Mouse (Mus musculus) Patski (cell line): ENCODE results near the gene Mrpl27. TPM values are rescaled to one million over a fixed set of nuclear protein-coding genes. Genes with fewer than 3 reads are reported as not detected.
"Not testable (repeated sequence)": the region's sequence is repeated elsewhere in the genome, so short reads cannot be mapped to it uniquely, and the experiment has no call there.

Source experiments
- ATAC-seq: fragments of 100-300 bp; one replicate; pipeline ENCODE4 v1.8.0; 2021
- CTCF ChIA-PET: fragments of 350-600 bp; sonication (Branson Sonifier 250); formaldehyde crosslinking; loops from one replicate; lab custom pipeline; 2022; ENCODE audit warnings: inconsistent platforms; lab: Charles Lee
- POLR2A ChIA-PET: fragments of 350-600 bp; sonication (Branson Sonifier 250); formaldehyde crosslinking; loops from one replicate; lab custom pipeline; 2022; ENCODE audit warnings: antibody characterized with exemption, inconsistent platforms; lab: Charles Lee
- DNase-seq: peaks from one replicate; pipeline ENCODE4 v3.0.0-alpha.2; 2011; ENCODE audit warnings: low read depth, low spot score
- H3K27me3 ChIP-seq: fragments of 371-371 bp; one replicate; pipeline ENCODE4 v1.5.1; 2021
- CTCF ChIP-seq: fragments of 100-300 bp; IDR thresholded peaks from one replicate; pipeline ENCODE4 v1.5.1; 2021
- in situ Hi-C: fragments of 300-500 bp; cut with MboI; formaldehyde crosslinking; loops from 3 replicates; pipeline ENCODE4 v1.11.1; 2018; ENCODE audit warnings: low pct_unique_long_range_greater_than_20kb, mixed read lengths
- polyA plus RNA-seq: library from polyadenylated mRNA; unstranded; gene quantifications from one replicate; pipeline ENCODE4 v1.2.3, GENCODE M21; 2021

The Mrpl27 gene
- polyA plus RNA-seq, 1 experiment from 2014 or later: 54.1 TPM

DNA sequence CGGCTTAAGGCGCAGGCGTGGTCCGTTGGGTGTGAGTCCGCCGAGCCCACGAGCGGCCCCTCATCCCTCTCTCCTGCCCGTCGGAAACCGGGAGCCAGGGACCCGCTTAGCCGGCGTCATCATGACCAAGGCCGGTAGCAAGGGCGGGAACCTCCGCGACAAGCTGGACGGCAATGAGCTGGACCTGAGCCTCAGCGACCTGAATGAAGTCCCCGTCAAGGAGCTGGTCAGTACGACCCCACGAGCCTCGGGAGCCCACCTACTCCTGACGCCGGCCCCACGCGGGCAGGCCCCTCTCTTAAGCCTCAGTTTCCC lies 23.7 kb upstream of the Mrpl27 start:
- H3K27me3 ChIP-seq: no peaks in the 10 kb centered on the region
- DNase-seq (no peak), ATAC-seq (peak; percentile 63)
- ChIA-PET POLR2A (interaction anchor here (0.9 to 1.2 kb wide), 2 partner anchors 9 to 24 kb away, joined by 4 to 5 read pairs; partner anchors contain the start of genes Eme1 and Mrpl27), CTCF (interaction anchor here (0.8 to 3.5 kb wide), 7 partner anchors 9 to 32 kb away, joined by 3 to 38 read pairs (median 4); no protein-coding TSS in a partner anchor)
- TF ChIP-seq CTCF: no peak
- in situ Hi-C loops: no loop called here

DNA sequence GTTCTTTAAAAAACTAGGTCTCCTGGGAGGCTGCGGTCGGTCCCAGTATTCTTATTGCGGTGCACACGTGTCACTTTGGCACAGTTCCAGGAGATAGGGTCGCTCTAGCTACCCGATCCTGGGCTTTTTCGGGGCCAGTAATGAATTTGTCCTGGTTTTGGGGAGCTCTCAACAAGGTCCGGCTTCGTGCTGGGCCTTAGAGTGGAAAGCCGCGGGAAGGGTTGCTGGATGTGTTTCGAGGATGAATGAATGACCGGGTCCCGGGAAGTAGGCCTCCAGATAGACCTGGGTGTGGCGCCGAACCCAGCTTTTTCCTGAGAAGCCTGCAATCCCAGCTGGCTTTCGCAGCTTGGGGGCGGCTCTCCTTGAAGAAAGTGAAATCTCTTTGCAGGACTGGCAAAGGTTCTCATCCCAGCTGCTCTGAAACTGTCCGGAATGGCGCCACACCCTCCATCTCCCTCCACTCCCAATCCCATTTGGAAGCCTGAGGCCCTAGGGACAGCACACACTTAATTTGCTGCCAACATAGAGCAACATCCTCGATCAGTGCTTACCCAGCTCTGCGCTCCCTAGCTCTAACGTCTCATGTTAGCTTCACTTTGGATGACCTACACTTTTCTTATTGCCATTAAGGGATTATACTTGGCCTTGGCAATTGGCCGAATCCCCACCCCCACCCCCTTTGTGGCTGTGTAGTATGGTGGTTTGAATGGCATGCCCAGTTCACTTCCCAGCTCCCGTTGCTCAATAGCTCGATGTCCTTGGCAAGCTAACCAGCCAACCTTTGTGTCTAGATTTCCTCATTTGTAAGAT lies 23.2 kb upstream of the Mrpl27 start:
- POLR2A ChIA-PET: interaction anchor here (0.9 to 1.2 kb wide), 3 partner anchors 9 to 23 kb away, joined by 4 to 5 read pairs (median 5); partner anchors contain the start of genes Eme1 and Mrpl27
- in situ Hi-C loops: no loop called here
- DNase-seq: no peak
- no peak for TF ChIP-seq CTCF
- peak; percentile 29 for ATAC-seq
- CTCF ChIA-PET: interaction anchor here (1.3 to 3.5 kb wide), 3 partner anchors 10 to 24 kb away, joined by 4 to 38 read pairs (median 8); no protein-coding TSS in a partner anchor
- H3K27me3 ChIP-seq: no peaks in the 10 kb centered on the region

DNA sequence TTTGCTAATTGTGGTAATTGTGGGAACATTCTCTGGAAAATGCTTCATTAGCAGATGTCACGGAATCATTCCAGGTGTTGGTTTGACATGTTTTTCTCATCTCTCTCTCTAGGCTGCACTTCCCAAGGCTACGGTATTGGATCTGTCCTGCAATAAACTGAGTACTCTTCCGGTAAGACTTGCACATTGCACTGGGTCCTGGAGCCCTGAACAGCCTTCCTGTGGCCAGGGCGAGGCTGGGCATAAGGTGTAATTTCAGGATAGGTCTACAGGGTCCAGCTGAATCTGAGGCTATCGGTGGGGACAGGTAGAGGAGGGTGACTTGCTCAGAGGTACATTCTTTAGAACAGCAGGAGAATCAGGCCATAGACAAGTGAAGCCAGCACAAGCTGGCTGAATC lies 21.6 kb upstream of the Mrpl27 start:
- DNase-seq: no peak
- ChIA-PET CTCF (interaction anchor here (3.5 kb wide), 1 partner anchor 11 kb away, joined by 38 read pairs; no protein-coding TSS in a partner anchor), POLR2A (no interaction called here)
- no peaks in the 10 kb centered on the region for H3K27me3 ChIP-seq
- ATAC-seq: no peak
- in situ Hi-C loops: no loop called here
- TF ChIP-seq CTCF: no peak

DNA sequence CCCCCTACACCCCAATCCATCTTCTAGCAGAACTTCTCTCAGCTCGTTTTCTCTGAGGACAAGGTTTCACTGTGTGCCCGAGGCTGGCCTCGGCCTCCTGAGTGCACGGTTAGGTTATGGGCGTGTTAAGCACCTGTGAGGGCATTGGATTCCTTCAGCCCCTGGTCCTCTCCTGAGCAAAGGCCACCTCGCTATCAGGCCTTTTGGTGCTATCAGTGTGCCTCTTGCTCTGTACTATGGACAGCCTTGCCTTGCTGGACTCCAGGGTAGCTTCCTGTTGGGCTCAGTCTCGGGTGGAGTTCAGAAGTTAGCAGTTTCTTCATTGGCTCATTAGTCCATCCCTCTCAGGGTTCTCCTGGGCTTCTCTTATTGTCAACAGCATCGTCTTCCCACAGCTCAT lies 20.6 kb upstream of the Mrpl27 start:
- no peak for ATAC-seq
- H3K27me3 ChIP-seq: no peaks in the 10 kb centered on the region
- TF ChIP-seq CTCF: no peak
- no peak for DNase-seq
- ChIA-PET CTCF (interaction anchor here (1.3 kb wide), 1 partner anchor 12 kb away, joined by 4 read pairs; no protein-coding TSS in a partner anchor), POLR2A (no interaction called here)
- in situ Hi-C loops: no loop called here

DNA sequence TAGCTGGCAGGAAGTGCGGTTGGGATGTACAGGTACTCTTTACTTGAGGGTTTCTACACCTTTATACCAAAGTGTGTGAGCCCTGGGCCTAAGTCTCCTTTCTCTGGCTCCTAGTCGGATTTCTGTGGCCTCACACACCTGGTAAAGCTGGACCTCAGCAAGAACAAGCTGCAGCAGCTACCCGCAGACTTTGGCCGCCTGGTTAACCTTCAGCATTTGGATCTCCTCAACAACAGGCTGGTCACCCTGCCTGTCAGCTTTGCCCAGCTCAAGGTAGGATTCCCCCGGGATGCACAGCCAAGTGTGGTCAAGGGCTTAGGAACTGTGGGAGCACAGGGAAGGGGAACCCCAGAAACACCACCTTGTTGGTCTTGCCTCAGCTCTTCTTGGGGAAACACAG lies 19.1 kb upstream of the Mrpl27 start:
- H3K27me3 ChIP-seq: no peaks in the 10 kb centered on the region
- in situ Hi-C loops: no loop called here
- ATAC-seq (no peak), DNase-seq (no peak)
- CTCF ChIA-PET: interaction anchor here (0.8 kb wide), 1 partner anchor 13 kb away, joined by 3 read pairs; no protein-coding TSS in a partner anchor
- no peak for TF ChIP-seq CTCF
- POLR2A ChIA-PET: no interaction called here

DNA sequence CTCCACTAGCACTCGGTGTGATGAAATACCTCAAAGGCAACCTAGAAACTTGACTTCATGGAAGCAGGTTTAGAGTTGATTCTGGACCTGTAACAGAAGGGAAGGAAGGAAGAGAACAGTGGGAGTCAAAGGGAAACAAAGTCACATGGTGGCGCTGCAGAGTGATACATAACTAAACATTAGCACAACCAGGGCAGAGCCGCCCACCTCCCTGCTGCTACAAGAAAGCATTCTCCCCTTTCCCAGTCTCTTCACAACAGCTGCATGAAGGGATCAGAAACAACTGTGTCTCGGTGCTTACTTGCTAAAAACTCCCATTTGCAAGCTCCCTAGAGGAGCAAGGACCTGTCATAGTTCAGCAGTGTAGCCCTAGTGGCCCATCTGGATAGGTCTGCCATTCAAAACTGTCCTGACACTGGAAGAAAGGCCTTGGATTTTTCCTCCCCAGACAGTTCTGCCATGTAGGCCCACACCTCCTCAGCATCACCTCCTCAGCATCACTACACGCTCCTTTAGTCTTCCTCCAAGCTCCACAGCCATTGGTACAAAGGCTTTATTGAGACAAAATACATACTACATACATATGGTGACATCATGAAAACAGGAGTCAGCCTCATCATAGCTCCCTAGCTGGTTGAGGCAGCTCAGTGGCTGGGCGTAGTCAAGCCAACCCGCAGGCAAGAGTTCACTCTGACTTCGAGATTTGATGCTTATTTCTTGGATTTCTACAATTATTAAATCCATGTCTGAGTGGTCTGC lies 8.9 kb upstream of the Mrpl27 start:
- ATAC-seq (no peak), DNase-seq (no peak)
- TF ChIP-seq CTCF: no peak
- POLR2A ChIA-PET: no interaction called here
- H3K27me3 ChIP-seq: no peaks in the 10 kb centered on the region
- in situ Hi-C loops: no loop called here
- CTCF ChIA-PET: interaction anchor here (1.7 kb wide), 1 partner anchor 9 kb away, joined by 3 read pairs; no protein-coding TSS in a partner anchor

DNA sequence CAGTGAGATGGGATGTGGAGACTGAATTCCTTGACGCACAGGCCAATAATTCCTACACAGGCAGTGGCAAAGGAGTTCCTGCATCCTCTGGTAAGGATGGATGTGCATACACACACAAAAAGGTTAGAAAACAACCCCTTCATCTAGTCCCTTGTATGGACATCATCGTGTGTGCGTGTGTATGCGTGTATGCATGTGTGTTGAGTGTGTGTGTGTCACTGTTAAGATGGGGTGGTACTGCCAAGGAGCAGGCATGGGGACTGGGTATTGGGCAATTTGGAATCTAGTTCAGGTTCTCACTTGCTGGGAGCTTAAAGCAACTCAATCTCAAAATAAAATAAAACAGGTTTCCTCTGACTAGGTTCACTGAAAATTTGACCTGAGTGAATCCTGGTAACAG lies 7.1 kb upstream of the Mrpl27 start:
- POLR2A ChIA-PET: no interaction called here
- no peak for DNase-seq
- no peaks in the 10 kb centered on the region for H3K27me3 ChIP-seq
- CTCF ChIA-PET: no interaction called here
- ATAC-seq: no peak
- TF ChIP-seq CTCF: no peak
- in situ Hi-C loops: no loop called here

DNA sequence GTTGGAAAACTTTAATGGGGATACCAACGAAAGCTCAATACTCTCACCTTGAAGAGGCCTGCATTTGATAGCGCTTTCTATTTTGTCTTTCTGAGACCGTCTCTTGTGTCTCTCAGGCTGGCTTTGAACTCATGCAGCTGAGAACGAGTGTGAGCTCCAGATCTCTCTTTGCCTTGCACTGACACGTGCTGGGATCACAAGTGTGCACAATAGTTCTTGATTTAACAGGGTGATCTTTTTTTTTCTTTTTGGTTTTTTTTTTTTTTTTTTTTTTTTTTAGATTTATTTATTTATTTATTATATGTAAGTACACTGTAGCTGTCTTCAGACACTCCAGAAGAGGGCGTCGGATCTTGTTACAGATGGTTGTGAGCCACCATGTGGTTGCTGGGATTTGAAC lies 2.3 kb upstream of the Mrpl27 start:
- ATAC-seq, DNase-seq, in situ Hi-C loops, POLR2A ChIA-PET, H3K27me3 ChIP-seq, CTCF ChIA-PET: not testable (repeated sequence)

DNA sequence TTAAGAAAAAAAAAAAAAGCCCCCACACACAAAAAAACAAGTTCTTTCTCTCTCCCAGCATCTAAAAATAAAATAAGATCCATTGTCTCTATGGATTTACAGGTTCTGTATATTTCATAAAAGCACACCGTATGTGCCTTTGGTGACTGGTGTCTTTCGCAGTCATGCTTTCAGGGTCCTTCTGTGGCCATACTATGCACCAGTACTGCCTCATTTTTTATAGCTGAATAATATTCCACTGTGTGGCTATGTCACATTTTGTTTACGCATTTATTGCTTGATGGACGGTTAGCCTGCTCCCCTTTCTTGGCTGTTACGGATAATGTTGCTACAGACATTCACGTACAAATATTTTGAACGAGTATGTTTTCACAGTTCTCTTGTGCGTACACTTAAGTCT lies 594 bp upstream of the Mrpl27 start:
- TF ChIP-seq CTCF: no peak
- ATAC-seq (no peak), DNase-seq (no peak)
- CTCF ChIA-PET: no interaction called here
- in situ Hi-C loops: no loop called here
- POLR2A ChIA-PET: no interaction called here
- no peaks in the 10 kb centered on the region for H3K27me3 ChIP-seq

DNA sequence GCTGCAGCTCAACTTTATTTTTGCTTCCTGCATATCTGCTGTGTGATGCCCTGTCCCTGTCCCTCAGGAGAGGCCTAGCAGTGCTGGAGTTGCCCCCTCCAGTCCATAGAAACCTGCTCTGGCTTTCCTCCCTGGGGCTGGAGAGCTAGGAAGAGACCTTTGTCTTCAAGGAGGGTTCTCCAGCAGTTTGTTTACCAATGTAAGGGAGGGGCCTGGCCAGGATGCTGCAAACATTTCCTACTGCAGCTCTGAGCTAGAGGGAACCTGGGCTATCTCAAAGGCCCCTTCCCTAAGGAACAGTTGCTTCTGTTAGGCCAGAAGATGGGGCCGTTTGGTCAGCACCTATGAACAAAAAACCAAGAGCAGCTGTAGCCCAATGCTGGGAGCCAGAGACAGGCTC lies 7.8 kb downstream of the Mrpl27 start:
- TF ChIP-seq CTCF: no peak
- DNase-seq (no peak), ATAC-seq (no peak)
- in situ Hi-C loops: no loop called here
- CTCF ChIA-PET: no interaction called here
- no peaks in the 10 kb centered on the region for H3K27me3 ChIP-seq
- POLR2A ChIA-PET: interaction anchor here (1.8 kb wide), 1 partner anchor 16 kb away, joined by 4 read pairs; the partner anchor contains the start of gene Xylt2

DNA sequence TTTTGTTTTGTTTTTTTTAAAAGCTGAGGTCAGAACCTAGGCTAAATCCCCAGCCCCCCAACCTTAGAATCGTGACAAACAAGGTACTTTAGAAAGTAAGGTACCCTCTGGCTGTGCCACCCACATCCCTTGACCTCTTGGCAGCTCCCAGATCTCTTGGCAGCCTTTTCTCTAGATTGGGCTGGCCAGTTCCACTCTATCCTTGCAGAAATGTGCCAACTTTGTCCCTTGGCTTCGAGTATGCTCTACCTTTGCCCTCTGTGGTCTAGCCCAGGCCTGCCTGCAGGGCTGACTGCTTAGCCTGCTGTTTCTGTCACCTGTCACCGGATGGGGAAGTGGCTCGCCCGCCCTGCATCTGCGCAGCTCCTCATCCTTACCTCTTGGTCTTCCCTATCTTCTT lies 11.7 kb downstream of the Mrpl27 start:
- no peak for TF ChIP-seq CTCF
- no peak for ATAC-seq
- H3K27me3 ChIP-seq: no peaks in the 10 kb centered on the region
- DNase-seq: no peak
- in situ Hi-C loops: no loop called here
- POLR2A ChIA-PET: interaction anchor here (0.7 kb wide), 1 partner anchor 12 kb away, joined by 3 read pairs; the partner anchor contains the start of gene Xylt2
- CTCF ChIA-PET: no interaction called here
